Mouse (Mus musculus): ENCODE data around the gene Rbm47.

GRCm38 (mm10) chr5:65997813-65998212, 175.1 kb downstream of the Rbm47 start:
- TF ChIP-seq POLR2A (IDR thresholded peaks at IDR 0.05; ENCODE audit: borderline replicate concordance, extremely low read depth, low read depth, low read length) (no peak), CTCF (IDR thresholded peaks at IDR 0.05; ENCODE audit: insufficient read depth, low read length) (no peak)
